Mouse (Mus musculus) lung, postnatal 14 days (tissue): ENCODE data around the gene Tubg2.
"Not testable (repeated sequence)": the region's sequence is repeated elsewhere in the genome, so short reads cannot be mapped to it uniquely, and the experiment has no call there.

ENCODE experiments used
- DNase-seq: peaks from one replicate; pipeline ENCODE4 v3.0.0; 2021

Gene Tubg2

GRCm38 (mm10) chr11:101155728-101156371 is at the start of gene Tubg2:
TSS of gene Tubg2 (plus strand) at chr11:101155907.
- DNase-seq: peak; percentile 52

GRCm38 (mm10) chr11:101109351-101109750 is 46.4 kb upstream of the Tubg2 start:
- DNase-seq: no peak

- DNase-seq: no peak
Measured at GRCm38 (mm10) chr11:101110708-101111107, 45.0 kb upstream of the Tubg2 start.

GRCm38 (mm10) chr11:101111178-101111577 is 44.5 kb upstream of the Tubg2 start:
- no peak for DNase-seq

GRCm38 (mm10) chr11:101112186-101112585 is 43.5 kb upstream of the Tubg2 start:
- no peak for DNase-seq

GRCm38 (mm10) chr11:101115564-101115963 is 40.1 kb upstream of the Tubg2 start:
- DNase-seq: no peak

GRCm38 (mm10) chr11:101118105-101118504 is 37.6 kb upstream of the Tubg2 start:
- no peak for DNase-seq

- DNase-seq: no peak
Measured at GRCm38 (mm10) chr11:101119131-101119760, 36.5 kb upstream of the Tubg2 start.

- peak; percentile 99 for DNase-seq
Measured at GRCm38 (mm10) chr11:101119761-101120544, 35.8 kb upstream of the Tubg2 start, which contains the start of the genes Retreg3 and Tubg1. TSS of gene Retreg3 (minus strand) at chr11:101119893. TSS of gene Tubg1 (plus strand) at chr11:101119938.

- no peak for DNase-seq
Measured at GRCm38 (mm10) chr11:101120545-101121188, 35.0 kb upstream of the Tubg2 start.

GRCm38 (mm10) chr11:101124494-101124893 is 31.2 kb upstream of the Tubg2 start:
- not testable (repeated sequence) for DNase-seq

GRCm38 (mm10) chr11:101125008-101125407 is 30.7 kb upstream of the Tubg2 start:
- not testable (repeated sequence) for DNase-seq

- DNase-seq: no peak
Measured at GRCm38 (mm10) chr11:101127075-101127474, 28.6 kb upstream of the Tubg2 start.

- DNase-seq: no peak
Measured at GRCm38 (mm10) chr11:101128996-101129577, 26.6 kb upstream of the Tubg2 start.

- no peak for DNase-seq
Measured at GRCm38 (mm10) chr11:101130056-101130756, 25.5 kb upstream of the Tubg2 start.

- DNase-seq: no peak
Measured at GRCm38 (mm10) chr11:101131187-101131586, 24.5 kb upstream of the Tubg2 start.

GRCm38 (mm10) chr11:101131701-101132100 is 24.0 kb upstream of the Tubg2 start:
- DNase-seq: no peak

- DNase-seq: no peak
Measured at GRCm38 (mm10) chr11:101133037-101133436, 22.7 kb upstream of the Tubg2 start.

GRCm38 (mm10) chr11:101134217-101134865 is 21.4 kb upstream of the Tubg2 start:
- no peak for DNase-seq

- no peak for DNase-seq
Measured at GRCm38 (mm10) chr11:101137000-101137399, 18.7 kb upstream of the Tubg2 start.

- no peak for DNase-seq
Measured at GRCm38 (mm10) chr11:101138536-101139181, 17.0 kb upstream of the Tubg2 start.
